Mouse (Mus musculus): ENCODE data around the gene Lst1.

- TF ChIP-seq CTCF (IDR thresholded peaks at IDR 0.05; ENCODE audit: borderline replicate concordance, control insufficient read depth, extremely low read depth, insufficient read depth, low read length, poor library complexity) (no peak), POLR2A (IDR thresholded peaks at IDR 0.05; ENCODE audit: control insufficient read depth, extremely low read depth, insufficient read depth, low read length, poor library complexity) (peak; percentile 88)
Measured at GRCm38 (mm10) chr17:35193881-35194843, 5.9 kb upstream of the Lst1 start, which contains the start of gene Ltb.
